Mouse (Mus musculus) C2C12 (cell line): ENCODE data around the gene Stum. TPM values are rescaled to one million over a fixed set of nuclear protein-coding genes. Genes with fewer than 3 reads are reported as not detected.

Experiments used
- H3K27me3 ChIP-seq: one replicate; pipeline ENCODE4 v1.6.1; 2011; ENCODE audit not compliant: control insufficient read depth, insufficient read depth, insufficient read length
- H3K36me3 ChIP-seq: one replicate; pipeline ENCODE4 v1.6.1; 2011; ENCODE audit not compliant: control insufficient read depth, insufficient read depth
- H3K4me3 ChIP-seq: one replicate; pipeline ENCODE4 v1.5.1; 2011; ENCODE audit warnings: mild to moderate bottlenecking, control low read depth; ENCODE audit not compliant: poor library complexity, insufficient read depth, severe bottlenecking
- H3K79me2 ChIP-seq: one replicate; pipeline ENCODE4 v1.6.1; 2011; ENCODE audit not compliant: control insufficient read depth, insufficient read depth
- H3K79me3 ChIP-seq: one replicate; pipeline ENCODE4 v1.6.1; 2011; ENCODE audit warnings: low read depth, control low read depth
- H3ac ChIP-seq: one replicate; pipeline ENCODE3; 2011; ENCODE audit warnings: low read depth; ENCODE audit not compliant: control insufficient read depth, insufficient read length
- CEBPB ChIP-seq: IDR thresholded peaks from one replicate; pipeline ENCODE4 v1.6.1; 2011; ENCODE audit warnings: low read depth, mild to moderate bottlenecking, control low read depth, moderate library complexity
- CTCF ChIP-seq: IDR thresholded peaks from one replicate; pipeline ENCODE4 v1.5.1; 2011; ENCODE audit not compliant: control insufficient read depth, insufficient read depth, insufficient read length
- FOSL1 ChIP-seq: IDR thresholded peaks from one replicate; pipeline ENCODE4 v1.8.0; 2011; ENCODE audit warnings: mild to moderate bottlenecking, low read length; ENCODE audit not compliant: poor library complexity, insufficient read depth, severe bottlenecking
- MAX ChIP-seq: IDR thresholded peaks from one replicate; pipeline ENCODE4 v1.6.1; 2011; ENCODE audit warnings: mild to moderate bottlenecking, control low read depth
- MYOD1 ChIP-seq: IDR thresholded peaks from one replicate; pipeline ENCODE4 v1.6.1; 2011; ENCODE audit warnings: low read depth; ENCODE audit not compliant: control insufficient read depth, insufficient read length
- MYOG ChIP-seq: IDR thresholded peaks from one replicate; pipeline ENCODE4 v1.6.1; 2011; ENCODE audit not compliant: control insufficient read depth, insufficient read length; ENCODE audit errors: extremely low read depth
- USF1 ChIP-seq: IDR thresholded peaks from one replicate; pipeline ENCODE4 v1.6.1; 2011; ENCODE audit warnings: low read depth, mild to moderate bottlenecking, control low read depth, moderate library complexity
- polyA plus RNA-seq: library from polyadenylated mRNA; unstranded; fragments of >200 nt; fragmentation: generic; extraction: Trizol; gene quantifications from one replicate; pipeline ENCODE4 v1.2.1, GENCODE M21; 2012; ENCODE audit warnings: missing spikeins

Stum gene
- polyA plus RNA-seq, 1 experiment: not detected

- Histone ChIP-seq H3ac (no peak overlapping the region), H3K27me3 (peaks cover 8% of the 10 kb centered on the region), H3K79me2 (no peaks in the 10 kb centered on the region), H3K36me3 (no peaks in the 10 kb centered on the region), H3K4me3 (no peak overlapping the region), H3K79me3 (no peaks in the 10 kb centered on the region)
- TF ChIP-seq USF1 (no peak), MAX (no peak), CTCF (no peak), MYOG (no peak), MYOD1 (no peak), CEBPB (no peak), FOSL1 (no peak)
Measured at GRCm38 (mm10) chr1:180398446-180398845, 84.9 kb downstream of the Stum start.

GRCm38 (mm10) chr1:180397734-180398133, 85.6 kb downstream of the Stum start:
- no peaks in the 10 kb centered on the region for H3K36me3 ChIP-seq
- H3K4me3 ChIP-seq: no peak overlapping the region
- H3K27me3 ChIP-seq: peaks cover 8% of the 10 kb centered on the region
- H3ac ChIP-seq: no peak overlapping the region
- no peaks in the 10 kb centered on the region for H3K79me3 ChIP-seq
- H3K79me2 ChIP-seq: no peaks in the 10 kb centered on the region
- no peak for TF ChIP-seq FOSL1
- no peak for TF ChIP-seq CEBPB

- TF ChIP-seq MAX: no peak
- no peak for TF ChIP-seq USF1
- TF ChIP-seq MYOG: no peak
- no peak for TF ChIP-seq FOSL1
- no peak for TF ChIP-seq MYOD1
- no peak for TF ChIP-seq CTCF
- Histone ChIP-seq H3ac (no peak overlapping the region), H3K79me3 (no peaks in the 10 kb centered on the region), H3K79me2 (no peaks in the 10 kb centered on the region), H3K36me3 (no peaks in the 10 kb centered on the region), H3K27me3 (peaks cover 3% of the 10 kb centered on the region), H3K4me3 (no peak overlapping the region)
Measured at GRCm38 (mm10) chr1:180393873-180394272, 89.4 kb downstream of the Stum start.

- H3K27me3 ChIP-seq: peaks cover 3% of the 10 kb centered on the region
- H3K79me3 ChIP-seq: no peaks in the 10 kb centered on the region
- no peaks in the 10 kb centered on the region for H3K36me3 ChIP-seq
- no peak overlapping the region for H3ac ChIP-seq
- TF ChIP-seq FOSL1: no peak
- TF ChIP-seq MYOD1: no peak
- no peak for TF ChIP-seq USF1
- no peak for TF ChIP-seq MAX
- TF ChIP-seq MYOG: no peak
- no peak for TF ChIP-seq CEBPB
- no peak for TF ChIP-seq CTCF
- no peak overlapping the region for H3K4me3 ChIP-seq
- H3K79me2 ChIP-seq: no peaks in the 10 kb centered on the region
Measured at GRCm38 (mm10) chr1:180393017-180393797, 90.1 kb downstream of the Stum start.

GRCm38 (mm10) chr1:180392137-180392798, 91.0 kb downstream of the Stum start:
- Histone ChIP-seq H3K27me3 (peaks cover under 1% of the 10 kb centered on the region), H3K79me2 (no peaks in the 10 kb centered on the region), H3K4me3 (no peak overlapping the region), H3ac (no peak overlapping the region), H3K79me3 (no peaks in the 10 kb centered on the region), H3K36me3 (no peaks in the 10 kb centered on the region)
- TF ChIP-seq MYOD1 (no peak), CTCF (no peak), FOSL1 (no peak), MAX (no peak), USF1 (no peak), MYOG (no peak), CEBPB (no peak)

- no peaks in the 10 kb centered on the region for H3K36me3 ChIP-seq
- no peak overlapping the region for H3K4me3 ChIP-seq
- no peaks in the 10 kb centered on the region for H3K79me2 ChIP-seq
- TF ChIP-seq MYOG (no peak), USF1 (no peak), CEBPB (no peak), MAX (no peak), MYOD1 (no peak), CTCF (no peak), FOSL1 (no peak)
- no peaks in the 10 kb centered on the region for H3K79me3 ChIP-seq
- H3K27me3 ChIP-seq: no peaks in the 10 kb centered on the region
- H3ac ChIP-seq: no peak overlapping the region
Measured at GRCm38 (mm10) chr1:180391575-180391945, 91.7 kb downstream of the Stum start.
